Mouse (Mus musculus) limb, embryonic 14.5 days (tissue): ENCODE measurements around the gene Gm45062. TPM values are rescaled to one million over a fixed set of nuclear protein-coding genes. Genes with fewer than 3 reads are reported as not detected.

ENCODE experiments used
- ATAC-seq: fragments of 200-750 bp; cut with Nextera tagmentation; 2 replicates; pipeline ENCODE4 v1.8.0; 2017; ENCODE audit warnings: low read depth, moderate number of reproducible peaks, moderate TSS enrichment; ENCODE audit not compliant: low FRiP score
- DNase-seq: peaks from one replicate; pipeline ENCODE4 v3.0.0-alpha.2; 2015; ENCODE audit warnings: low spot score
- H3K27ac ChIP-seq: fragments of 300-500 bp; sonication (generic); replicated peaks from 2 replicates; pipeline ENCODE4 v1.5.1; 2014; ENCODE audit warnings: low read depth, mild to moderate bottlenecking, low read length, moderate library complexity, mixed read lengths
- H3K27me3 ChIP-seq: fragments of 300-500 bp; sonication (generic); 2 replicates; pipeline ENCODE4 v1.6.1; 2014; ENCODE audit warnings: low read length, mixed read lengths; ENCODE audit not compliant: control insufficient read depth, insufficient read depth
- H3K36me3 ChIP-seq: fragments of 300-500 bp; sonication (generic); 2 replicates; pipeline ENCODE4 v1.6.1; 2014; ENCODE audit warnings: mild to moderate bottlenecking, low read length, moderate library complexity, mixed read lengths; ENCODE audit not compliant: control insufficient read depth, insufficient read depth
- H3K4me1 ChIP-seq: fragments of 300-500 bp; sonication (generic); 2 replicates; pipeline ENCODE4 v1.6.1; 2014; ENCODE audit warnings: antibody characterized with exemption, low read length, mixed read lengths; ENCODE audit not compliant: control insufficient read depth, insufficient read depth
- H3K4me2 ChIP-seq: fragments of 300-500 bp; sonication (generic); replicated peaks from 2 replicates; pipeline ENCODE4 v1.6.1; 2014; ENCODE audit warnings: low read depth, mild to moderate bottlenecking, low read length, moderate library complexity; ENCODE audit not compliant: severe bottlenecking
- H3K4me3 ChIP-seq: fragments of 300-500 bp; sonication (generic); replicated peaks from 2 replicates; pipeline ENCODE4 v1.5.1; 2014; ENCODE audit warnings: low read length
- H3K9ac ChIP-seq: fragments of 300-500 bp; sonication (generic); 2 replicates; pipeline ENCODE4 v1.6.1; 2014; ENCODE audit warnings: mild to moderate bottlenecking, low read depth, low read length, moderate library complexity; ENCODE audit not compliant: severe bottlenecking
- H3K9me3 ChIP-seq: fragments of 300-500 bp; sonication (generic); 2 replicates; pipeline ENCODE4 v1.6.1; 2016; ENCODE audit warnings: low read length; ENCODE audit not compliant: control insufficient read depth
- POLR2A ChIP-seq: fragments of 200-500 bp; IDR thresholded peaks from 2 replicates; pipeline ENCODE4 v1.8.0; 2012; ENCODE audit warnings: inconsistent platforms, mild to moderate bottlenecking, moderate library complexity, borderline replicate concordance; ENCODE audit not compliant: insufficient read depth, insufficient read length; ENCODE audit errors: extremely low read depth
- WGBS: fragments of 180-500 bp; shearing (Covaris S2); extraction: QIAGEN DNeasy Blood & Tissue Kit; methylation state at CpG from one replicate; pipeline ENCODE4 v1.1.7; 2014; 5-methylcytosine and 5-hydroxymethylcytosine counted together
- polyA plus RNA-seq, 2 experiments: library from polyadenylated mRNA; depleted of rRNA in 1 of 2; stranded (reverse) in 1 of 2; unstranded in 1 of 2; fragments of >200 nt; fragmentation: Nextera tagmentation in 1 of 2; extraction: Ambion mirVana in 1 of 2; gene quantifications; 2 replicates each; pipeline versions ENCODE4 v1.2.1 to v1.2.3; 2012 to 2014

Gene Gm45062
- polyA plus RNA-seq, 2 experiments = 8.7 to 14.7 TPM

GRCm38 (mm10) chr6:8336487-8337390 lies 77.5 kb downstream of the Gm45062 start:
- ATAC-seq (peak; percentile 63; the same call in 1 of the 2 replicates), DNase-seq (peak; percentile 24)
- no peak for TF ChIP-seq POLR2A
- Histone ChIP-seq H3K27ac (peak overlapping the region; percentile 28; the same call in 1 of the 2 replicates), H3K4me1 (peaks cover 4% of the 10 kb centered on the region; the same call in 1 of the 2 replicates), H3K4me3 (no peak overlapping the region), H3K27me3 (no peaks in the 10 kb centered on the region), H3K36me3 (no peaks in the 10 kb centered on the region), H3K4me2 (peak overlapping the region; percentile 18; the same call in 1 of the 2 replicates), H3K9me3 (no peaks in the 10 kb centered on the region), H3K9ac (no peak overlapping the region)
- WGBS = 52% methylated on average over 9 of the region's 9 CpGs

- ATAC-seq = no peak
- DNase-seq = no peak
- no peak overlapping the region for H3K4me2 ChIP-seq
- TF ChIP-seq POLR2A = no peak
- no peaks in the 10 kb centered on the region for H3K9me3 ChIP-seq
- H3K27me3 ChIP-seq = no peaks in the 10 kb centered on the region
- H3K27ac ChIP-seq = no peak overlapping the region
- H3K4me1 ChIP-seq = peaks cover 4% of the 10 kb centered on the region; the same call in 1 of the 2 replicates
- no peak overlapping the region for H3K4me3 ChIP-seq
- 78% methylated on average over 6 of the region's 6 CpGs for WGBS
- H3K9ac ChIP-seq = no peak overlapping the region
- H3K36me3 ChIP-seq = no peaks in the 10 kb centered on the region
Measured at GRCm38 (mm10) chr6:8339453-8339852, 80.2 kb downstream of the Gm45062 start.

- TF ChIP-seq POLR2A = no peak
- H3K27ac ChIP-seq = no peak overlapping the region
- no peaks in the 10 kb centered on the region for H3K4me1 ChIP-seq
- WGBS = 92% methylated on average over 4 of the region's 4 CpGs
- ATAC-seq (no peak), DNase-seq (no peak)
- H3K27me3 ChIP-seq = no peaks in the 10 kb centered on the region
- H3K9me3 ChIP-seq = no peaks in the 10 kb centered on the region
- H3K9ac ChIP-seq = no peak overlapping the region
- H3K4me2 ChIP-seq = no peak overlapping the region
- no peak overlapping the region for H3K4me3 ChIP-seq
- no peaks in the 10 kb centered on the region for H3K36me3 ChIP-seq
Measured at GRCm38 (mm10) chr6:8343271-8343670, 84.0 kb downstream of the Gm45062 start.

DNA sequence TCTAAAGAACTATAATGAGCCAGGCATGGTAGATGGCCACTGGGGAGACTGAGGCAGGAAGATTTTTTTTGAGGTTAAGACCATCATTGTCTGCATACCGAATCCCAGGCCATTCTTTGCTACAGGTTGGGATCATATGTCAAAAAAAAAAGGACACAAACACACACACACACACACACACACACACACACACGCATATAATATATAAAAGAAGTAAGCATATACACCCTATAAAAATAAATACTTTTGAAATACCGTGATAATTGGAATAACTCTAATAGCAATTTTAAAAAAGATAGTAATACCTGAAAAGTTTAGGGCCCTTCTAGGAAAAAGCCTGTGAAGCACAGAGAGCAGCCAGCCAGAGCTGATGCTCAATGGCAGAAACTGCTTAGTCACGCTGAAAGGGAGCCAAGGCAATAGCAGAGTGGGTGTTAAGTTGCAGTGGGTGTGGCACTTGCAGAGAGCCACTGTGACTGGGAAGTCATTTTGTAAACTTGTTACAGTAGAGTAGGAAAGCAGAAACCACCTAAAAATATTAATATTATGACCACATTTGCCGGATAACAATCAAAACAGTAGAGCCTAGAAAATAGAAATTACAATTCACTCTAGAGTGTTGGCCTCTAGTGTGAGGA lies 86.1 kb downstream of the Gm45062 start:
- Histone ChIP-seq H3K4me1 (peaks cover 4% of the 10 kb centered on the region; the same call in 1 of the 2 replicates), H3K9me3 (no peaks in the 10 kb centered on the region), H3K27ac (no peak overlapping the region), H3K36me3 (no peaks in the 10 kb centered on the region), H3K27me3 (no peaks in the 10 kb centered on the region), H3K9ac (no peak overlapping the region), H3K4me3 (no peak overlapping the region), H3K4me2 (no peak overlapping the region)
- ATAC-seq (0 out of 2 replicates have a peak, but pooled peaks have one; percentile 57), DNase-seq (peak; percentile 71)
- 68% methylated on average over 5 of the region's 5 CpGs for WGBS
- TF ChIP-seq POLR2A = no peak

DNA sequence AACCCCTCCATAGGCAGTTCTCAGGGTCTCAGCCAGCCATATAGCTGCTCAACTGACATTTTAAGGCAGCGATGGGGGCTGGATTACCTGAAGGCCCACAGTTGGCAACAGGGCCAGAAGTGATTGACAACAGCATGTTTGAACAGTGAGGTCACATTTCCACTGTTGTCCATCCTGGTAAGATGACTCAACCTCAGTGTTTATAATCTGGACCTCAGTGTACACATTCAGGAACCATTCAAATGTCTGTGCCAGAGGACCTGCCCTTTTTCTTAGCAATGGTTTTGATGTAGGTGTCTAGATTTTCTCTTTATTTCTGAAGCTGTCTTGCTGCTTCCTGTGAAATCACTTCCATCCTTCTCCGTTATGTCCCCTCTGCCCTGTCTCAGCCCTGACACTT lies 87.9 kb downstream of the Gm45062 start:
- Histone ChIP-seq H3K4me1 (peaks cover 10% of the 10 kb centered on the region), H3K36me3 (no peaks in the 10 kb centered on the region), H3K27me3 (no peaks in the 10 kb centered on the region), H3K4me3 (no peak overlapping the region), H3K27ac (no peak overlapping the region), H3K9ac (no peak overlapping the region), H3K9me3 (no peaks in the 10 kb centered on the region), H3K4me2 (no peak overlapping the region)
- no peak for ATAC-seq
- DNase-seq = no peak
- no peak for TF ChIP-seq POLR2A
- WGBS = 82% methylated on average over 2 of the region's 2 CpGs
